Mouse (Mus musculus) ZHBTc4 (cell line): Measurements from ENCODE around the gene Xkr8.

Experiments used
- DNase-seq: peaks from one replicate; pipeline ENCODE4 v3.0.0-alpha.2; 2011; ENCODE audit warnings: low read depth, low spot score

Gene Xkr8

GRCm38 (mm10) chr4:132737154-132737553 lies 4.8 kb upstream of the Xkr8 start:
- peak; percentile 57 for DNase-seq

- no peak for DNase-seq
These were observed 3.5 kb upstream of the Xkr8 start for GRCm38 (mm10) chr4:132735894-132736293.

GRCm38 (mm10) chr4:132735389-132735788 lies 3.0 kb upstream of the Xkr8 start:
- DNase-seq = no peak

GRCm38 (mm10) chr4:132734766-132735165 lies 2.4 kb upstream of the Xkr8 start:
- DNase-seq = peak; percentile 55

GRCm38 (mm10) chr4:132733071-132733770 lies 875 bp upstream of the Xkr8 start:
- peak; percentile 62 for DNase-seq

- DNase-seq = peak; percentile 46
These were observed 730 bp downstream of the Xkr8 start for GRCm38 (mm10) chr4:132731616-132732015.

- no peak for DNase-seq
These were observed 4.1 kb downstream of the Xkr8 start for GRCm38 (mm10) chr4:132728233-132728632.

- no peak for DNase-seq
These were observed 14.1 kb downstream of the Xkr8 start for GRCm38 (mm10) chr4:132718251-132718650.

GRCm38 (mm10) chr4:132713181-132713580 lies 19.2 kb downstream of the Xkr8 start:
- no peak for DNase-seq

GRCm38 (mm10) chr4:132706885-132707284 lies 25.5 kb downstream of the Xkr8 start:
- peak; percentile 28 for DNase-seq

- DNase-seq = no peak
These were observed 30.3 kb downstream of the Xkr8 start for GRCm38 (mm10) chr4:132702076-132702475.

GRCm38 (mm10) chr4:132693366-132693765 lies 39.0 kb downstream of the Xkr8 start:
- no peak for DNase-seq

GRCm38 (mm10) chr4:132689634-132690033 lies 42.7 kb downstream of the Xkr8 start:
- DNase-seq = no peak

GRCm38 (mm10) chr4:132676771-132677539 lies 55.4 kb downstream of the Xkr8 start:
- DNase-seq = peak; percentile 66
